Mouse (Mus musculus): Measurements from ENCODE around the gene Ifna7. TPM values are rescaled to one million over a fixed set of nuclear protein-coding genes. Genes with fewer than 3 reads are reported as not detected.
"Not testable (repeated sequence)": the region's sequence is repeated elsewhere in the genome, so short reads cannot be mapped to it uniquely, and the experiment has no call there.

Ifna7 gene
- polyA plus RNA-seq, 1 experiment from 2014 or later = not detected

- not testable (repeated sequence) for H3K4me3 ChIP-seq (ENCODE audit: low read depth, low read length); H3K27ac ChIP-seq (ENCODE audit: low read depth, low read length); H3K27me3 ChIP-seq (ENCODE audit: control insufficient read depth, insufficient read depth, low read length); H3K4me1 ChIP-seq (ENCODE audit: control insufficient read depth, insufficient read depth, low read length); H3K36me3 ChIP-seq (ENCODE audit: control insufficient read depth, insufficient read depth, low read length); DNase-seq (ENCODE audit: low spot score, missing footprints); H3K9ac ChIP-seq (ENCODE audit: low read length); H3K4me2 ChIP-seq; H3K9me3 ChIP-seq (ENCODE audit: control insufficient read depth, low read length); ATAC-seq (ENCODE audit: low FRiP score)
Measured at GRCm38 (mm10) chr4:88827116-88827515, 11.1 kb downstream of the Ifna7 start, which contains the start of gene Ifna6. Gene Ifna6, plus strand, starts transcription at chr4:88827416.

DNA sequence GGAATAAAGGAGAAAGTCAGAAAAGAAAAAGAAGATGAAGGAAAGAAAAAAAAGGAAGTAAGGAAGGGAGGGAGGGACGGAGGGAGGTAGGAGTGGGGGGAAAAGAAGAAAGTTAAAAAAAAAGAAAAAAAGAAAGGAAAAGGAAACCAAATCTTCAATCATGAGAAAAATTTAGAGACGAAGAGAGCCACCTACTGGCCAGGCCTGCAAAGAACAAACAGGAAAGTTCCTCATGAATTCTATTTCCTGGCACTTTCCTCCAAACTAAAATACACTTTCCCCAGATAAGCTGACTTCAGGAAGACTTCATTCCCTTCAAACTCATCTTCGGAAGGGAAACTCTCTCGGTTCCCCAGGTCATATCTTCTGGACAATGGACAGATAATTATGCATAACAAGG, 14.5 kb downstream of the Ifna7 start:
- DNase-seq (ENCODE audit: low spot score, missing footprints) (no peak), ATAC-seq (ENCODE audit: low FRiP score) (no peak)
- H3K4me3 ChIP-seq (ENCODE audit: low read depth, low read length) = no peak overlapping the region
- no peak overlapping the region for H3K9ac ChIP-seq (ENCODE audit: low read length)
- H3K9me3 ChIP-seq (ENCODE audit: control insufficient read depth, low read length) = no peaks in the 10 kb centered on the region
- H3K36me3 ChIP-seq (ENCODE audit: control insufficient read depth, insufficient read depth, low read length) = no peaks in the 10 kb centered on the region
- no peak overlapping the region for H3K27ac ChIP-seq (ENCODE audit: low read depth, low read length)
- no peaks in the 10 kb centered on the region for H3K27me3 ChIP-seq (ENCODE audit: control insufficient read depth, insufficient read depth, low read length)
- WGBS = 31% methylated on average over 4 of the region's 4 CpGs
- H3K4me1 ChIP-seq (ENCODE audit: control insufficient read depth, insufficient read depth, low read length) = no peaks in the 10 kb centered on the region
- H3K4me2 ChIP-seq = no peak overlapping the region

GRCm38 (mm10) chr4:88835225-88835624, 19.2 kb downstream of the Ifna7 start, which contains the start of gene Ifna5:
Gene Ifna5, plus strand, starts transcription at chr4:88835525.
- not testable (repeated sequence) for H3K9ac ChIP-seq (ENCODE audit: low read length); H3K4me1 ChIP-seq (ENCODE audit: control insufficient read depth, insufficient read depth, low read length); H3K36me3 ChIP-seq (ENCODE audit: control insufficient read depth, insufficient read depth, low read length); H3K4me2 ChIP-seq; H3K9me3 ChIP-seq (ENCODE audit: control insufficient read depth, low read length); H3K27me3 ChIP-seq (ENCODE audit: control insufficient read depth, insufficient read depth, low read length); H3K27ac ChIP-seq (ENCODE audit: low read depth, low read length); H3K4me3 ChIP-seq (ENCODE audit: low read depth, low read length); DNase-seq (ENCODE audit: low spot score, missing footprints); ATAC-seq (ENCODE audit: low FRiP score)
- 64% methylated on average over 1 of the region's 1 CpGs for WGBS

GRCm38 (mm10) chr4:88838828-88839227, 22.8 kb downstream of the Ifna7 start:
- no peak for DNase-seq (ENCODE audit: low spot score, missing footprints)
- H3K9ac ChIP-seq (ENCODE audit: low read length) = no peak overlapping the region

GRCm38 (mm10) chr4:88840058-88840457, 24.0 kb downstream of the Ifna7 start:
- Histone ChIP-seq H3K27ac (ENCODE audit: low read depth, low read length) (no peak overlapping the region), H3K36me3 (ENCODE audit: control insufficient read depth, insufficient read depth, low read length) (no peaks in the 10 kb centered on the region), H3K27me3 (ENCODE audit: control insufficient read depth, insufficient read depth, low read length) (no peaks in the 10 kb centered on the region), H3K9me3 (ENCODE audit: control insufficient read depth, low read length) (no peaks in the 10 kb centered on the region), H3K4me2 (no peak overlapping the region), H3K4me3 (ENCODE audit: low read depth, low read length) (no peak overlapping the region), H3K4me1 (ENCODE audit: control insufficient read depth, insufficient read depth, low read length) (no peaks in the 10 kb centered on the region), H3K9ac (ENCODE audit: low read length) (no peak overlapping the region)
- DNase-seq (ENCODE audit: low spot score, missing footprints) = no peak
- 81% methylated on average over 3 of the region's 3 CpGs for WGBS
- no peak for ATAC-seq (ENCODE audit: low FRiP score)

More at GRCm38 (mm10) chr4:88838828-88839227, 22.8 kb downstream of the Ifna7 start:
- Histone ChIP-seq H3K9me3 (ENCODE audit: control insufficient read depth, low read length) (no peaks in the 10 kb centered on the region), H3K4me2 (no peak overlapping the region), H3K27ac (ENCODE audit: low read depth, low read length) (no peak overlapping the region), H3K4me1 (ENCODE audit: control insufficient read depth, insufficient read depth, low read length) (no peaks in the 10 kb centered on the region), H3K27me3 (ENCODE audit: control insufficient read depth, insufficient read depth, low read length) (no peaks in the 10 kb centered on the region), H3K4me3 (ENCODE audit: low read depth, low read length) (no peak overlapping the region), H3K36me3 (ENCODE audit: control insufficient read depth, insufficient read depth, low read length) (no peaks in the 10 kb centered on the region)
- ATAC-seq (ENCODE audit: low FRiP score) = no peak
- WGBS = 44% methylated on average over 3 of the region's 3 CpGs

GRCm38 (mm10) chr4:88841438-88841911, 25.4 kb downstream of the Ifna7 start, which contains the start of gene Ifna4:
Gene Ifna4, plus strand, starts transcription at chr4:88841861.
- no peaks in the 10 kb centered on the region for H3K9me3 ChIP-seq (ENCODE audit: control insufficient read depth, low read length)
- no peaks in the 10 kb centered on the region for H3K27me3 ChIP-seq (ENCODE audit: control insufficient read depth, insufficient read depth, low read length)
- WGBS = 29% methylated on average over 2 of the region's 2 CpGs
- H3K4me2 ChIP-seq = no peak within 1 kb of the TSS
- H3K9ac ChIP-seq (ENCODE audit: low read length) = no peak within 1 kb of the TSS
- no peak within 1 kb of the TSS for H3K27ac ChIP-seq (ENCODE audit: low read depth, low read length)
- no peak within 1 kb of the TSS for H3K4me3 ChIP-seq (ENCODE audit: low read depth, low read length)
- no peak for ATAC-seq (ENCODE audit: low FRiP score)
- H3K4me1 ChIP-seq (ENCODE audit: control insufficient read depth, insufficient read depth, low read length) = no peaks in the 10 kb centered on the region
- no peak for DNase-seq (ENCODE audit: low spot score, missing footprints)
- H3K36me3 ChIP-seq (ENCODE audit: control insufficient read depth, insufficient read depth, low read length) = no peaks in the 10 kb centered on the region

DNA sequence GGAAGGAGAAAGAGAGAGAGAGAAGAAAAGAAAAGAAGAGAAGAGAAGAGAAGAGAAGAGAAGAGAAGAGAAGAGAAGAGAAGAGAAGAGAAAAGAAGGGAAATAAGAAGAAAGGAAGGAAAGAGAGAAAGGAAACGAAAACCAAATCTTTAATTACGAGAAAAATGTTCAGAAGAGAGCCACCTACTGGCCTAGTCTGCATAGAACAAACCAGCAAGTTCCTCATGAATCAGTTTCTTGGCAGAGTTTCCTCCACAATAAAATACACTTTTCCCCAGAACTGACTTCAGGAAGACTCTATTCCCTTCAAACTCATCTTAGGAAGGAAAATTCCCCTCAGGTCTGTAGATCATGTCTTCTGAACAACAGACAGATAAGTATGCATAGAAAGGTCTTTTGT, 29.3 kb downstream of the Ifna7 start:
- H3K36me3 ChIP-seq (ENCODE audit: control insufficient read depth, insufficient read depth, low read length) = no peaks in the 10 kb centered on the region
- no peak for ATAC-seq (ENCODE audit: low FRiP score)
- WGBS = 43% methylated on average over 2 of the region's 2 CpGs
- H3K4me1 ChIP-seq (ENCODE audit: control insufficient read depth, insufficient read depth, low read length) = no peaks in the 10 kb centered on the region
- DNase-seq (ENCODE audit: low spot score, missing footprints) = no peak
- H3K9me3 ChIP-seq (ENCODE audit: control insufficient read depth, low read length) = no peaks in the 10 kb centered on the region
- H3K27ac ChIP-seq (ENCODE audit: low read depth, low read length) = no peak overlapping the region
- no peak overlapping the region for H3K4me2 ChIP-seq
- H3K4me3 ChIP-seq (ENCODE audit: low read depth, low read length) = no peak overlapping the region
- H3K27me3 ChIP-seq (ENCODE audit: control insufficient read depth, insufficient read depth, low read length) = no peaks in the 10 kb centered on the region
- no peak overlapping the region for H3K9ac ChIP-seq (ENCODE audit: low read length)

- ATAC-seq (ENCODE audit: low FRiP score) = no peak
- WGBS = 90% methylated on average over 1 of the region's 1 CpGs
- H3K36me3 ChIP-seq (ENCODE audit: control insufficient read depth, insufficient read depth, low read length) = no peaks in the 10 kb centered on the region
Measured at GRCm38 (mm10) chr4:88849698-88850097, 33.7 kb downstream of the Ifna7 start, which contains the start of gene Ifna1. Gene Ifna1, plus strand, starts transcription at chr4:88850087.

DNA sequence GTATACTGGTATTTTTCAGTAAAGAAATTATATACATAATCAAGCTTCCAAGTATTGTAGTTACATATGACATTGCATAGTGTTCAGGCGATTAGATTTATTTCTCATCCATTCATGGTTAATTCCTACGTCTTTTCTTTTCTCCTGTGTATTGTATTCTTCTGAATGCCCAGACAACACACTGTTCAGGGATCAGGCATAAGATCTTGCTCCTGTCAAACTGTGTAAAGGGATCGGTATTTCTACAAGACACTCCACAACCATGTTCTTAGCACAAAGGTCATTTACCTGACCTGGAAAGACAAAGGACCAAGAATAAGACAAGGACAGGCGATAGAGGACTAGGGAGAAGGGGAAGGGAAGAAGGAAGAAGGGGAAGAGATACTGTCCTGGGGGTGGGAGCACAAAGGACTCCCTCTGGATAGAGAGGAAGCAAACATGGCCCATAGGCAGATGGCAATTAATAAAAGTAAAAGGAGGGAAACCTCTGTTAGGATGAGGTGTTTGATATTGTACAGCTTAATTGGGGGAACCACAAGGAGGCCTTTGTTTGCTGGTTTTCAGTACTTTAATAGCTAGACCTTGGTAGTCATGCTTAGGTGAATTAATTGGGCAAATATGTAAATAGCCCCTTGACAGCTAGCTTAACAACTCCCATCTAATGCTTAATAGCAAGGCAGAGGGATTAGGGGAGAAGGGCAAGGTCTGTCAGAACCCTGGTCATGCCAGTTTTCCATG, 35.2 kb downstream of the Ifna7 start:
- DNase-seq (ENCODE audit: low spot score, missing footprints) = no peak
- Histone ChIP-seq H3K4me3 (ENCODE audit: low read depth, low read length) (no peak overlapping the region), H3K36me3 (ENCODE audit: control insufficient read depth, insufficient read depth, low read length) (no peaks in the 10 kb centered on the region), H3K4me2 (no peak overlapping the region), H3K27me3 (ENCODE audit: control insufficient read depth, insufficient read depth, low read length) (no peaks in the 10 kb centered on the region), H3K27ac (ENCODE audit: low read depth, low read length) (no peak overlapping the region), H3K9ac (ENCODE audit: low read length) (no peak overlapping the region), H3K4me1 (ENCODE audit: control insufficient read depth, insufficient read depth, low read length) (no peaks in the 10 kb centered on the region), H3K9me3 (ENCODE audit: control insufficient read depth, low read length) (no peaks in the 10 kb centered on the region)
- ATAC-seq (ENCODE audit: low FRiP score) = no peak
- 28% methylated on average over 4 of the region's 4 CpGs for WGBS

More at GRCm38 (mm10) chr4:88849698-88850097, 33.7 kb downstream of the Ifna7 start, which contains the start of gene Ifna1:
- Histone ChIP-seq H3K4me1 (ENCODE audit: control insufficient read depth, insufficient read depth, low read length) (no peaks in the 10 kb centered on the region), H3K4me2 (no peak within 1 kb of the TSS), H3K27ac (ENCODE audit: low read depth, low read length) (no peak within 1 kb of the TSS), H3K9ac (ENCODE audit: low read length) (no peak within 1 kb of the TSS), H3K27me3 (ENCODE audit: control insufficient read depth, insufficient read depth, low read length) (no peaks in the 10 kb centered on the region), H3K9me3 (ENCODE audit: control insufficient read depth, low read length) (no peaks in the 10 kb centered on the region), H3K4me3 (ENCODE audit: low read depth, low read length) (no peak within 1 kb of the TSS)
- DNase-seq (ENCODE audit: low spot score, missing footprints) = no peak

Data from midbrain, embryonic 11.5 days (tissue).